Mouse (Mus musculus): ENCODE results near the gene Serinc2. TPM values are rescaled to one million over a fixed set of nuclear protein-coding genes. Genes with fewer than 3 reads are reported as not detected.

The Serinc2 gene
- polyA plus RNA-seq, 1 experiment from 2014 or later: 6.3 TPM

- H3K27me3 ChIP-seq: peaks cover 3% of the 10 kb centered on the region; the same call in 1 of the 2 replicates
- peaks cover 74% of the 10 kb centered on the region for H3K4me1 ChIP-seq (replicated peaks)
- no peaks in the 10 kb centered on the region for H3K9me3 ChIP-seq (replicated peaks)
- ATAC-seq (replicated peaks; ENCODE audit: insufficient number of reproducible peaks, insufficient read depth, low FRiP score, low read depth): no peak
- H3K36me3 ChIP-seq: peaks cover 25% of the 10 kb centered on the region; the same call in 1 of the 2 replicates
- H3K27ac ChIP-seq: no peak overlapping the region
- WGBS: 85% methylated on average over 4 of the region's 4 CpGs
- no peak overlapping the region for H3K4me3 ChIP-seq
- H3K4me2 ChIP-seq: no peak overlapping the region
- H3K9ac ChIP-seq: no peak overlapping the region
Observed at GRCm38 (mm10) chr4:130313552-130313951, 34.5 kb upstream of the Serinc2 start.

GRCm38 (mm10) chr4:130312526-130312925 lies 33.5 kb upstream of the Serinc2 start:
- Histone ChIP-seq H3K27ac (peak overlapping the region; percentile 90), H3K9me3 (replicated peaks) (no peaks in the 10 kb centered on the region), H3K36me3 (peaks cover 25% of the 10 kb centered on the region; the same call in 1 of the 2 replicates), H3K4me2 (peak overlapping the region; percentile 86; the same call in 1 of the 2 replicates), H3K4me3 (no peak overlapping the region), H3K27me3 (peaks cover 3% of the 10 kb centered on the region; the same call in 1 of the 2 replicates), H3K9ac (no peak overlapping the region), H3K4me1 (replicated peaks) (peaks cover 72% of the 10 kb centered on the region)
- 45% methylated on average over 3 of the region's 3 CpGs for WGBS
- ATAC-seq (replicated peaks; ENCODE audit: insufficient number of reproducible peaks, insufficient read depth, low FRiP score, low read depth): no peak

- H3K27me3 ChIP-seq: peaks cover 15% of the 10 kb centered on the region; the same call in 1 of the 2 replicates
- 25% methylated on average over 8 of the region's 8 CpGs for WGBS
- H3K4me2 ChIP-seq: peak overlapping the region; percentile 86
- peaks cover 13% of the 10 kb centered on the region; the same call in 1 of the 2 replicates for H3K36me3 ChIP-seq
- H3K4me3 ChIP-seq: peak overlapping the region; percentile 76
- H3K9me3 ChIP-seq (replicated peaks): no peaks in the 10 kb centered on the region
- peaks cover 53% of the 10 kb centered on the region for H3K4me1 ChIP-seq (replicated peaks)
- peak overlapping the region; percentile 90 for H3K27ac ChIP-seq
- ATAC-seq (replicated peaks; ENCODE audit: insufficient number of reproducible peaks, insufficient read depth, low FRiP score, low read depth): no peak
- peak overlapping the region; percentile 86 for H3K9ac ChIP-seq
Observed at GRCm38 (mm10) chr4:130309254-130309653, 30.2 kb upstream of the Serinc2 start.

GRCm38 (mm10) chr4:130308231-130309081 lies 29.5 kb upstream of the Serinc2 start, which contains the start of the genes Fabp3 and Gm10570:
Gene Fabp3, plus strand, starts transcription at chr4:130308595.
Gene Gm10570, minus strand, starts transcription at chr4:130308674.
- peaks cover 17% of the 10 kb centered on the region; the same call in 1 of the 2 replicates for H3K27me3 ChIP-seq
- under 1% methylated on average over 52 of the region's 52 CpGs for WGBS
- peak; percentile 80 for ATAC-seq (replicated peaks; ENCODE audit: insufficient number of reproducible peaks, insufficient read depth, low FRiP score, low read depth)

GRCm38 (mm10) chr4:130307851-130308230 lies 28.8 kb upstream of the Serinc2 start:
- peak overlapping the region; percentile 86; the same call in 1 of the 2 replicates for H3K9ac ChIP-seq
- peaks cover 40% of the 10 kb centered on the region for H3K4me1 ChIP-seq (replicated peaks)
- peak overlapping the region; percentile 76 for H3K4me3 ChIP-seq
- ATAC-seq (replicated peaks; ENCODE audit: insufficient number of reproducible peaks, insufficient read depth, low FRiP score, low read depth): peak; percentile 65
- peaks cover 17% of the 10 kb centered on the region; the same call in 1 of the 2 replicates for H3K27me3 ChIP-seq
- H3K27ac ChIP-seq: peak overlapping the region; percentile 94
- no peaks in the 10 kb centered on the region for H3K9me3 ChIP-seq (replicated peaks)
- peak overlapping the region; percentile 86 for H3K4me2 ChIP-seq
- no peaks in the 10 kb centered on the region; the same call in 1 of the 2 replicates for H3K36me3 ChIP-seq
- under 1% methylated on average over 23 of the region's 23 CpGs for WGBS

More at GRCm38 (mm10) chr4:130308231-130309081, 29.5 kb upstream of the Serinc2 start, which contains the start of the genes Fabp3 and Gm10570:
- Histone ChIP-seq H3K9me3 (replicated peaks) (no peaks in the 10 kb centered on the region), H3K27ac (peak within 1 kb of the TSS; percentile 94), H3K4me1 (replicated peaks) (peaks cover 46% of the 10 kb centered on the region), H3K9ac (peak within 1 kb of the TSS; percentile 86), H3K4me2 (peak within 1 kb of the TSS; percentile 86), H3K36me3 (peaks cover 5% of the 10 kb centered on the region; the same call in 1 of the 2 replicates), H3K4me3 (peak within 1 kb of the TSS; percentile 76)

GRCm38 (mm10) chr4:130306796-130307630 lies 28.0 kb upstream of the Serinc2 start:
- peak overlapping the region; percentile 86; the same call in 1 of the 2 replicates for H3K9ac ChIP-seq
- H3K4me3 ChIP-seq: no peak overlapping the region
- H3K27me3 ChIP-seq: peaks cover 17% of the 10 kb centered on the region; the same call in 1 of the 2 replicates
- H3K4me2 ChIP-seq: peak overlapping the region; percentile 86
- H3K4me1 ChIP-seq (replicated peaks): peaks cover 33% of the 10 kb centered on the region
- no peaks in the 10 kb centered on the region for H3K36me3 ChIP-seq
- 68% methylated on average over 10 of the region's 10 CpGs for WGBS
- H3K9me3 ChIP-seq (replicated peaks): no peaks in the 10 kb centered on the region
- H3K27ac ChIP-seq: peak overlapping the region; percentile 94
- ATAC-seq (replicated peaks; ENCODE audit: insufficient number of reproducible peaks, insufficient read depth, low FRiP score, low read depth): 0 out of 2 replicates have a peak, but pooled peaks have one; percentile 15

GRCm38 (mm10) chr4:130304746-130305145 lies 25.7 kb upstream of the Serinc2 start:
- 40% methylated on average over 3 of the region's 3 CpGs for WGBS
- Histone ChIP-seq H3K4me3 (no peak overlapping the region), H3K4me2 (no peak overlapping the region), H3K36me3 (no peaks in the 10 kb centered on the region), H3K4me1 (replicated peaks) (peaks cover 25% of the 10 kb centered on the region), H3K27me3 (peaks cover 17% of the 10 kb centered on the region; the same call in 1 of the 2 replicates), H3K9me3 (replicated peaks) (no peaks in the 10 kb centered on the region), H3K9ac (no peak overlapping the region), H3K27ac (no peak overlapping the region)
- ATAC-seq (replicated peaks; ENCODE audit: insufficient number of reproducible peaks, insufficient read depth, low FRiP score, low read depth): no peak

GRCm38 (mm10) chr4:130302285-130302870 lies 23.4 kb upstream of the Serinc2 start:
- Histone ChIP-seq H3K9ac (no peak overlapping the region), H3K4me2 (no peak overlapping the region), H3K27me3 (0 out of 2 replicates have a peak, but pooled peaks cover 13% of the 10 kb centered on the region), H3K36me3 (no peaks in the 10 kb centered on the region), H3K9me3 (replicated peaks) (no peaks in the 10 kb centered on the region), H3K4me3 (no peak overlapping the region), H3K27ac (no peak overlapping the region), H3K4me1 (replicated peaks) (peaks cover 24% of the 10 kb centered on the region)
- WGBS: 47% methylated on average over 12 of the region's 12 CpGs
- ATAC-seq (replicated peaks; ENCODE audit: insufficient number of reproducible peaks, insufficient read depth, low FRiP score, low read depth): no peak

- H3K4me3 ChIP-seq: no peak overlapping the region
- no peak overlapping the region for H3K4me2 ChIP-seq
- 61% methylated on average over 8 of the region's 8 CpGs for WGBS
- no peaks in the 10 kb centered on the region for H3K9me3 ChIP-seq (replicated peaks)
- peak overlapping the region; percentile 21; the same call in 1 of the 2 replicates for H3K9ac ChIP-seq
- no peaks in the 10 kb centered on the region for H3K36me3 ChIP-seq
- peaks cover 26% of the 10 kb centered on the region for H3K4me1 ChIP-seq (replicated peaks)
- peak overlapping the region; percentile 75 for H3K27ac ChIP-seq
- no peak for ATAC-seq (replicated peaks; ENCODE audit: insufficient number of reproducible peaks, insufficient read depth, low FRiP score, low read depth)
- 0 out of 2 replicates have a peak, but pooled peaks cover 4% of the 10 kb centered on the region for H3K27me3 ChIP-seq
Observed at GRCm38 (mm10) chr4:130299629-130300018, 20.6 kb upstream of the Serinc2 start.

- WGBS: 57% methylated on average over 11 of the region's 11 CpGs
- peak overlapping the region; percentile 75 for H3K27ac ChIP-seq
Observed at GRCm38 (mm10) chr4:130298877-130299628, 20.0 kb upstream of the Serinc2 start.

More at GRCm38 (mm10) chr4:130298877-130299628, 20.0 kb upstream of the Serinc2 start:
- H3K36me3 ChIP-seq: no peaks in the 10 kb centered on the region
- H3K9ac ChIP-seq: peak overlapping the region; percentile 21; the same call in 1 of the 2 replicates
- H3K4me2 ChIP-seq: no peak overlapping the region
- ATAC-seq (replicated peaks; ENCODE audit: insufficient number of reproducible peaks, insufficient read depth, low FRiP score, low read depth): peak; percentile 54
- H3K4me1 ChIP-seq (replicated peaks): peaks cover 26% of the 10 kb centered on the region
- H3K9me3 ChIP-seq (replicated peaks): no peaks in the 10 kb centered on the region
- no peak overlapping the region for H3K4me3 ChIP-seq
- no peaks in the 10 kb centered on the region for H3K27me3 ChIP-seq

Measured in heart, embryonic 15.5 days (tissue).